Mouse (Mus musculus) ovary, postnatal 36 days (tissue): ENCODE data around the gene Dtx4.
A peak's percentile ranks its signal among the peaks of the same experiment; 100 is the strongest.

Source experiments
- DNase-seq: peaks from one replicate; pipeline ENCODE4 v3.0.0; 2022; ENCODE audit warnings: low spot score, mixed read lengths

Gene Dtx4

GRCm38 (mm10) chr19:12466204-12466603 is 35.0 kb downstream of the Dtx4 start:
- peak; percentile 57 for DNase-seq

GRCm38 (mm10) chr19:12465530-12466144 is 35.6 kb downstream of the Dtx4 start:
- no peak for DNase-seq

GRCm38 (mm10) chr19:12464674-12465073 is 36.6 kb downstream of the Dtx4 start:
- no peak for DNase-seq

GRCm38 (mm10) chr19:12464127-12464526 is 37.1 kb downstream of the Dtx4 start:
- no peak for DNase-seq

GRCm38 (mm10) chr19:12463722-12464035 is 37.6 kb downstream of the Dtx4 start:
- no peak for DNase-seq

- DNase-seq: no peak
Observed at GRCm38 (mm10) chr19:12462851-12463721, 38.2 kb downstream of the Dtx4 start.

- DNase-seq: no peak
Observed at GRCm38 (mm10) chr19:12460282-12461249, 40.7 kb downstream of the Dtx4 start, which contains the start of gene Mpeg1. TSS of gene Mpeg1 (plus strand) at chr19:12460779.

- DNase-seq: no peak
Observed at GRCm38 (mm10) chr19:12459516-12459915, 41.7 kb downstream of the Dtx4 start.

- no peak for DNase-seq
Observed at GRCm38 (mm10) chr19:12457401-12458066, 43.7 kb downstream of the Dtx4 start.

- DNase-seq: no peak
Observed at GRCm38 (mm10) chr19:12445014-12445413, 56.2 kb downstream of the Dtx4 start.

GRCm38 (mm10) chr19:12442560-12442959 is 58.7 kb downstream of the Dtx4 start:
- no peak for DNase-seq

- DNase-seq: no peak
Observed at GRCm38 (mm10) chr19:12440103-12440725, 61.0 kb downstream of the Dtx4 start.

GRCm38 (mm10) chr19:12439581-12439980 is 61.7 kb downstream of the Dtx4 start:
- DNase-seq: no peak

GRCm38 (mm10) chr19:12435750-12436524 is 65.3 kb downstream of the Dtx4 start:
- DNase-seq: no peak

- DNase-seq: no peak
Observed at GRCm38 (mm10) chr19:12435011-12435416, 66.2 kb downstream of the Dtx4 start.

- no peak for DNase-seq
Observed at GRCm38 (mm10) chr19:12433033-12433432, 68.2 kb downstream of the Dtx4 start.

GRCm38 (mm10) chr19:12427605-12428004 is 73.6 kb downstream of the Dtx4 start, which contains the start of gene Pfpl:
TSS of gene Pfpl (plus strand) at chr19:12427905.
- DNase-seq: no peak

- DNase-seq: no peak
Observed at GRCm38 (mm10) chr19:12427101-12427500, 74.2 kb downstream of the Dtx4 start.

- no peak for DNase-seq
Observed at GRCm38 (mm10) chr19:12421680-12422079, 79.6 kb downstream of the Dtx4 start.

- no peak for DNase-seq
Observed at GRCm38 (mm10) chr19:12420555-12420954, 80.7 kb downstream of the Dtx4 start.
